Mouse (Mus musculus) erythroblast, adult 5-6 weeks (primary cell): ENCODE results near the gene Coa5. TPM values are rescaled to one million over a fixed set of nuclear protein-coding genes. Genes with fewer than 3 reads are reported as not detected.

ENCODE experiments used
- ATAC-seq: replicated peaks from 2 replicates; pipeline ENCODE4 v1.8.0; 2016; ENCODE audit warnings: moderate number of reproducible peaks, mild to moderate bottlenecking, moderate TSS enrichment, inconsistent platforms; ENCODE audit not compliant: poor library complexity, low FRiP score, severe bottlenecking
- total RNA-seq, 2 experiments: library from RNA; stranded (forward) in 1 of 2; stranded (reverse) in 1 of 2; fragments of 150-400 nt in 1 of 2; fragments of 200-764, 138-1000 nt in 1 of 2; gene quantifications; 2 replicates each; pipeline versions ENCODE4 v1.2.3 to v1.2.4; 2015 to 2017; ENCODE audit warnings: low replicate concordance in 2 of 2

The Coa5 gene
- total RNA-seq, 2 experiments from 2014 or later = 12.4 to 19.8 TPM

DNA sequence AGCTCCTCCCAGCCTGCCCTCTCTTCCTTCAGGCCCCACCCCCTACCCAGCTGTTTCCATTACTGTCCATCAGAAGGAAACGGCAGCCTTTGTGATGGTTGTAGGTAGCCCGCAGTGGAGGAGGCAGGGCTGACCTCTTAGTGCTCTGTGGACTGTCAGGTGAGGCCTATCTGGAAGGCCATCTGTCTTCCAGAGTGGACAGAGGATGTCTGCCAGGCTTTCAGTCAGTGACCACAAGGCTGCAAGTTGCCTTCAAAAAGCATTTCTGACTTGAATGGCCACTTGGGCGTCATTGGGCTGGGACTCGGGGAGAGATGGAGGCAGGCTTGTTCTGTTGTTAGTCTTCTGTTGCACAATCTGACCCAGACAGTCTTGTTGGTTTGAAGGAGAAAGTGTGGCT lies 50.4 kb downstream of the Coa5 start:
- ATAC-seq = no peak

DNA sequence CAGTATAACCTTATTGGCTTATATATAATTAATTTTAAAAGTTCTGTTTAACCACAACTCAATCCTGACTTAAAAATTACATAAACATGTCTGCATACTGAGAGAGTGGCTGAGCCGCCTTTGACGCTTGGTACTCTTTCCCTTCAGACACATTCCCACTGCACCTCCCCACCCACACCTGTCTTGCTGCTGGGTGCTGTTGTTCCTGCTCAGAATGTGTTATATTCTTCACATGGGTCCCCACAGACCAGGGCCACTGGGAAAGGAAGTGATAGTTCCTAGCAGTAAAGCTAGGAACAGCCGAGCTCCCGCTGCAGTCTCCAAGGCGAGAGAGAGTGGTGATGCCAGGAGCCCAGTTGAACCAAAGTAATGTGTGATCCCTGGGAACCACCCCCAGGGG lies 51.8 kb downstream of the Coa5 start:
- no peak for ATAC-seq

DNA sequence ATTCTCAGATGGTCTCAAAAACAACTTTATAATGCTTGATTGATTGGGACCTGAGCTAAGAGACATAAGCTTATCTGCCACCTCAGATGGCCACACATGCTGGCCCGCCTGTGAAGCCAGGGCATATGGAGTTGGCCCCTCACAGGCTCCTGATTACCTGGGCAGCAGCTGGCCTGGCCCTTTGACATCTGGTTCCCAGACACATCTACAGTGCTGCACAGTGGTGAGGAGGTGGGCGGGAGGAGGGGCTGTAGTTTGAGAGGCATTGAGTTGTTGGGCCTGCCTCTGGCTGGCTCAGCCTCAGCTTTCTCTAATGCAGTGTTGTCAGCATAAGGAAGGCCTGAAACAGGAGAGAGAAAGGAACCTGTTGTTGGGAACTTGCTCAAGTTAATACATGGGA lies 53.2 kb downstream of the Coa5 start:
- ATAC-seq = no peak

DNA sequence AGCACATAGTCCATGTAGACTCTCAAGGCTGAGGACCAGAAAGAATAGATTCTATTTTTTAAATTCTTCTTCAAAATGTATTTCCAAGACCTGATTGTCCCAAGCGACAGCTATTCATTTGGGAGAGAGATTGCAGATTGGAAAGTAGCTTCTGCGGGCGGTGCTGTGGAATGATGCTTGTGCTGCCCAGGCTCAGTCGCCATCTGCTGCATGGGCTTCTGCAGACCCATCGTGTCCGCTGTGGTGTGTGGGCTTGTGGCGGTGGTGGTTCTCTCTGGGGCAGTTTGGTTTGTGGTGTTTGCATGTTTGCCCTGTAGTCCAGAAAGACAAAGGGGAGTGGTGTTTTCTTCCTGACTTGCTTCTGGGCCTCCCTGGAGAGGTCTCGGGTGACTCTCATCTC lies 53.7 kb downstream of the Coa5 start:
- no peak for ATAC-seq

DNA sequence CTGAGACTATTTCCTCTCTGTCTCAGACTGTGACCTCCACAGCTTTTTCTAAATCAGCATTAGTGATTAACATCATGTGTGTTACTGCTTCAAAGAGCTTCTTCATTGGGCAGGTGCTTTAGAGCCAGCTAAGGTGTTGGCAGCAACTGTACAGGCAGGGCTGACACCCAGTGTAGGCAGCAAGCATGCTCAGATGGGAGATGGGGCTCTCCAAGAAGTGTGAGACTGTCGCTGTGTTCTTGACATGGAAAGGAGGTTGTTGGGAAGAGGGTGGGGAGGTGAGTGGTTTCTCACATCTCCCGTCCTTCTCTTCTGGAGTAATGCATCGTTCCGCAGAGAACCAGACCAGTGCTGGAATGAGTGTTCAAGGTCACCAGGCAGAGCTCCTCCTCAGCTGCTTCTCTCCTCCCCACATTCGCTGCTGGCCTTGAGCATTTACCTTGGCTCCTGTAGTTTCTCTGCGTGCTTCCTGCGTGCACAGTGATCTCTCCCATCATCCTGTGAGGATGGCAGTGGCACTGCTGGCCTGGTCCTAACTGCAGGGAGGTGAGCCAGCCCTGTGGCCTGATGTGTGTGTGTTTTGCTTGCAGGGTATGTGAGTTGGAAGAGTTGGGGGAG lies 61.0 kb downstream of the Coa5 start:
- no peak for ATAC-seq

DNA sequence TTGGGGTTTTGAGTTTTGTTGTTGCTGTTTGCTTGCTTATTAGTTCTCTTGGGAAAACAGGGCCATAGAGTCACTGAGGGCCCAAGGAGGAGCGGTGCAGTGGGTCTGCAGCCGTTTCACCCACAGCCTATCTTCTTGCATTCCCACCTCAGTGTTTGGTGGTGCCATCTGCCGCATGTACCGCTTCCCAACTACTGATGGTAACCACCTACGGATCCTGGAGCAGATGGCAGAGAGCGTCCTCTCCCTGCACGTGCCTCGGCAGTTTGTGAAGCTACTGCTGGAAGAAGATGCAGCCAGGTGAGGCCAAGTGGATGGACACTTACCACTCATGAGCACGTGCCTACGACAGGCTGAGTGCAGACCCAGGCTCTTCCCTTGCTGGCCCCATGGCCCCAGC lies 61.8 kb downstream of the Coa5 start:
- no peak for ATAC-seq

Other genes starting within 250 kb of the Coa5 start
- not detected in 2 replicates for gene Cnga3, start 215.7 kb downstream of the Coa5 start, total RNA-seq (2015; ENCODE audit: low replicate concordance)
- gene Cnga3, start 215.7 kb downstream of the Coa5 start, total RNA-seq (2017; ENCODE audit: low replicate concordance) = not detected in 2 replicates
- gene Inpp4a, start 130.2 kb downstream of the Coa5 start, total RNA-seq (2015; ENCODE audit: low replicate concordance) = 5.0 and 6.9 TPM in 2 replicates
- gene Inpp4a, start 130.2 kb downstream of the Coa5 start, total RNA-seq (2017; ENCODE audit: low replicate concordance) = 4.3 and 5.6 TPM in 2 replicates
- 29.9 and 44.0 TPM in 2 replicates for gene Unc50, start within 50 bp of the Coa5 start, total RNA-seq (2015; ENCODE audit: low replicate concordance)
- gene Unc50, start within 50 bp of the Coa5 start, total RNA-seq (2017; ENCODE audit: low replicate concordance) = 23.2 and 44.2 TPM in 2 replicates
- 2.5 and 6.0 TPM in 2 replicates for gene Mgat4a, start 110.9 kb upstream of the Coa5 start, total RNA-seq (2015; ENCODE audit: low replicate concordance)
- 1.4 and 2.5 TPM in 2 replicates for gene Mgat4a, start 110.9 kb upstream of the Coa5 start, total RNA-seq (2017; ENCODE audit: low replicate concordance)